9 mouse cellular contexts compared by ENCODE assay signal in genomic region chr3:130494665-130495396, GRCm38 (mm10).
DNase-seq lines count a peak whose midpoint lies in the region; ATAC-seq lines count a peak whose summit lies in the region.
"Had no signal": no experiment of that assay in that cellular context is flagged by ENCODE, and none has a peak within 500 bp of the region (broad histone marks: within the 10 kb centered on the region; RNA-seq: fewer than 3 reads in every experiment).

No protein-coding gene starts in this region.

- H3K27me3 ChIP-seq in heart, embryonic 12.5 days (replicated peaks): no peaks in the 10 kb centered on the region
- H3K27me3 ChIP-seq: heart, embryonic 15.5 days had no signal

- H3K4me1 ChIP-seq in heart, embryonic 12.5 days (replicated peaks): no peaks in the 10 kb centered on the region
- H3K4me1 ChIP-seq: heart, embryonic 15.5 days had no signal

- no peaks in the 10 kb centered on the region for H3K36me3 ChIP-seq in heart, embryonic 12.5 days
- H3K36me3 ChIP-seq: heart, embryonic 15.5 days had no signal

- H3K27ac ChIP-seq in heart, embryonic 12.5 days (ENCODE audit: poor library complexity, severe bottlenecking): no peak overlapping the region
- H3K27ac ChIP-seq: heart, embryonic 15.5 days had no signal

- H3K9ac ChIP-seq in heart, embryonic 12.5 days: no peak overlapping the region
- H3K9ac ChIP-seq: heart, embryonic 15.5 days had no signal

- WGBS in heart, embryonic 12.5 days: 74% methylated on average over 20 of the region's 20 CpGs

- ATAC-seq in heart, embryonic 12.5 days (ENCODE audit: insufficient number of reproducible peaks, low FRiP score): no peak
- ATAC-seq in hematopoietic stem cell, adult 5-6 weeks (replicated peaks in 1 of 2; ENCODE audit: insufficient read depth in 1 of 2, low FRiP score in 2 of 2, low TSS enrichment in 1 of 2, low read depth in 1 of 2, poor library complexity in 2 of 2, severe bottlenecking in 2 of 2): 0 out of 4 replicates have a peak, but pooled peaks have one; percentile 12 to 14
- ATAC-seq in megakaryocyte, adult 5-6 weeks (ENCODE audit: poor library complexity, severe bottlenecking): peak; percentile 33; the same call in 1 of the 2 replicates

- no peak overlapping the region for H3K4me2 ChIP-seq in heart, embryonic 12.5 days
- H3K4me2 ChIP-seq: heart, embryonic 15.5 days had no signal

- DNase-seq in heart, adult 8-10 months (ENCODE audit: low spot score): peak; percentile 28
- DNase-seq in NIH3T3 (ENCODE audit: low read depth): peak; percentile 6
- DNase-seq in embryo, embryonic 10.5 days (ENCODE audit: low spot score): peak; percentile 52
- DNase-seq in B cell, adult 2 months: no peak
- no peak for DNase-seq in ovary, postnatal 14 days (ENCODE audit: low spot score)

- no peak overlapping the region for H3K4me3 ChIP-seq in heart, embryonic 12.5 days
- H3K4me3 ChIP-seq: heart, embryonic 15.5 days had no signal

- no peaks in the 10 kb centered on the region for H3K9me3 ChIP-seq in heart, embryonic 12.5 days (replicated peaks)
- H3K9me3 ChIP-seq: heart, embryonic 15.5 days had no signal

Comparison
In these comparisons a context has a peak if more than half of its experiments do, and no peak if none do; other contexts are left out.
1. DNase-seq: peak in heart, adult 8-10 months (single experiment), NIH3T3 (single experiment) and embryo, embryonic 10.5 days (single experiment); none in B cell, adult 2 months (0 of 2) and ovary, postnatal 14 days (single experiment).